Mouse (Mus musculus) heart, embryonic 15.5 days (tissue): Measurements from ENCODE around the gene Limch1. TPM values are rescaled to one million over a fixed set of nuclear protein-coding genes. Genes with fewer than 3 reads are reported as not detected.

Experiments used
- ATAC-seq: fragments of 200-750 bp; cut with Nextera tagmentation; replicated peaks from 2 replicates; pipeline ENCODE4 v1.8.0; 2017; ENCODE audit warnings: low read depth, moderate TSS enrichment; ENCODE audit not compliant: insufficient number of reproducible peaks, insufficient read depth, low FRiP score
- H3K27ac ChIP-seq: fragments of 300-500 bp; sonication (generic); 2 replicates; pipeline ENCODE4 v1.5.1; 2015; ENCODE audit warnings: mild to moderate bottlenecking, inconsistent platforms
- H3K27me3 ChIP-seq: fragments of 300-500 bp; sonication (generic); 2 replicates; pipeline ENCODE4 v1.6.1; 2015; ENCODE audit warnings: inconsistent platforms
- H3K36me3 ChIP-seq: fragments of 300-500 bp; sonication (generic); 2 replicates; pipeline ENCODE4 v1.6.1; 2015; ENCODE audit warnings: mild to moderate bottlenecking, inconsistent platforms
- H3K4me1 ChIP-seq: fragments of 300-500 bp; sonication (generic); replicated peaks from 2 replicates; pipeline ENCODE4 v1.6.1; 2015; ENCODE audit warnings: inconsistent platforms
- H3K4me2 ChIP-seq: fragments of 300-500 bp; sonication (generic); 2 replicates; pipeline ENCODE4 v1.6.1; 2015; ENCODE audit warnings: inconsistent platforms, mild to moderate bottlenecking, moderate library complexity
- H3K4me3 ChIP-seq: fragments of 300-500 bp; sonication (generic); 2 replicates; pipeline ENCODE4 v1.5.1; 2015; ENCODE audit warnings: mild to moderate bottlenecking, inconsistent platforms
- H3K9ac ChIP-seq: fragments of 300-500 bp; sonication (generic); 2 replicates; pipeline ENCODE4 v1.6.1; 2015; ENCODE audit warnings: mild to moderate bottlenecking, inconsistent platforms
- H3K9me3 ChIP-seq: fragments of 300-500 bp; sonication (generic); replicated peaks from 2 replicates; pipeline ENCODE4 v1.6.1; 2016; ENCODE audit warnings: inconsistent platforms
- WGBS: fragments of 180-500 bp; shearing (Covaris S2); methylation state at CpG from one replicate; pipeline ENCODE4 v1.1.7; 2015; ENCODE audit warnings: mixed read lengths; 5-methylcytosine and 5-hydroxymethylcytosine counted together
- polyA plus RNA-seq: library from polyadenylated mRNA; unstranded; fragments of >200 nt; fragmentation: Nextera tagmentation; extraction: Ambion mirVana; gene quantifications from 2 replicates; pipeline ENCODE4 v1.2.1, GENCODE M21; 2015

Limch1 gene
- polyA plus RNA-seq, 1 experiment from 2014 or later: 26.4 TPM

GRCm38 (mm10) chr5:66786621-66787061, 41.0 kb downstream of the Limch1 start:
- no peak for ATAC-seq
- no peaks in the 10 kb centered on the region for H3K36me3 ChIP-seq
- no peak overlapping the region for H3K4me2 ChIP-seq
- 64% methylated on average over 8 of the region's 8 CpGs for WGBS
- no peak overlapping the region for H3K9ac ChIP-seq
- no peaks in the 10 kb centered on the region for H3K9me3 ChIP-seq
- no peaks in the 10 kb centered on the region for H3K27me3 ChIP-seq
- H3K27ac ChIP-seq: no peak overlapping the region
- no peak overlapping the region for H3K4me3 ChIP-seq
- H3K4me1 ChIP-seq: no peaks in the 10 kb centered on the region; the same call in 1 of the 2 replicates

GRCm38 (mm10) chr5:66789041-66789440, 43.4 kb downstream of the Limch1 start:
- no peak for ATAC-seq
- H3K9me3 ChIP-seq: no peaks in the 10 kb centered on the region
- no peak overlapping the region for H3K4me3 ChIP-seq
- H3K27ac ChIP-seq: no peak overlapping the region
- H3K9ac ChIP-seq: no peak overlapping the region
- H3K27me3 ChIP-seq: no peaks in the 10 kb centered on the region
- no peak overlapping the region for H3K4me2 ChIP-seq
- H3K4me1 ChIP-seq: no peaks in the 10 kb centered on the region; the same call in 1 of the 2 replicates
- H3K36me3 ChIP-seq: no peaks in the 10 kb centered on the region
- WGBS: 85% methylated on average over 3 of the region's 3 CpGs

- Histone ChIP-seq H3K27me3 (no peaks in the 10 kb centered on the region), H3K4me1 (no peaks in the 10 kb centered on the region), H3K27ac (no peak overlapping the region), H3K4me3 (no peak overlapping the region), H3K36me3 (no peaks in the 10 kb centered on the region), H3K9me3 (no peaks in the 10 kb centered on the region), H3K4me2 (no peak overlapping the region), H3K9ac (no peak overlapping the region)
- 61% methylated on average over 6 of the region's 6 CpGs for WGBS
- ATAC-seq: no peak
Measured at GRCm38 (mm10) chr5:66791161-66791560, 45.5 kb downstream of the Limch1 start.

GRCm38 (mm10) chr5:66793251-66793650, 47.6 kb downstream of the Limch1 start:
- WGBS: 93% methylated on average over 3 of the region's 3 CpGs
- Histone ChIP-seq H3K27ac (no peak overlapping the region), H3K4me2 (no peak overlapping the region), H3K36me3 (no peaks in the 10 kb centered on the region), H3K27me3 (no peaks in the 10 kb centered on the region), H3K9me3 (no peaks in the 10 kb centered on the region), H3K4me1 (peaks cover 8% of the 10 kb centered on the region; the same call in 1 of the 2 replicates), H3K4me3 (no peak overlapping the region), H3K9ac (no peak overlapping the region)
- ATAC-seq: no peak

GRCm38 (mm10) chr5:66797326-66797725, 51.7 kb downstream of the Limch1 start:
- H3K9me3 ChIP-seq: no peaks in the 10 kb centered on the region
- ATAC-seq: no peak
- H3K4me1 ChIP-seq: peaks cover 26% of the 10 kb centered on the region
- no peak overlapping the region for H3K27ac ChIP-seq
- H3K4me2 ChIP-seq: no peak overlapping the region
- no peaks in the 10 kb centered on the region for H3K27me3 ChIP-seq
- H3K4me3 ChIP-seq: no peak overlapping the region
- WGBS: 58% methylated on average over 6 of the region's 6 CpGs
- no peaks in the 10 kb centered on the region for H3K36me3 ChIP-seq
- no peak overlapping the region for H3K9ac ChIP-seq

GRCm38 (mm10) chr5:66798135-66798534, 52.5 kb downstream of the Limch1 start:
- no peak overlapping the region for H3K9ac ChIP-seq
- H3K27ac ChIP-seq: peak overlapping the region; percentile 7; the same call in 1 of the 2 replicates
- H3K36me3 ChIP-seq: no peaks in the 10 kb centered on the region
- no peak overlapping the region for H3K4me3 ChIP-seq
- peaks cover 26% of the 10 kb centered on the region for H3K4me1 ChIP-seq
- no peaks in the 10 kb centered on the region for H3K9me3 ChIP-seq
- ATAC-seq: no peak
- H3K4me2 ChIP-seq: no peak overlapping the region
- WGBS: 61% methylated on average over 3 of the region's 3 CpGs
- no peaks in the 10 kb centered on the region for H3K27me3 ChIP-seq

- Histone ChIP-seq H3K4me3 (no peak overlapping the region), H3K27ac (no peak overlapping the region), H3K36me3 (no peaks in the 10 kb centered on the region), H3K9me3 (no peaks in the 10 kb centered on the region), H3K4me1 (peaks cover 26% of the 10 kb centered on the region), H3K4me2 (no peak overlapping the region), H3K9ac (no peak overlapping the region), H3K27me3 (no peaks in the 10 kb centered on the region)
- no peak; the same call in 1 of the 2 replicates for ATAC-seq
- 37% methylated on average over 8 of the region's 8 CpGs for WGBS
Measured at GRCm38 (mm10) chr5:66798591-66799003, 53.0 kb downstream of the Limch1 start.

- H3K4me1 ChIP-seq: peaks cover 26% of the 10 kb centered on the region
- no peak overlapping the region for H3K4me3 ChIP-seq
- no peaks in the 10 kb centered on the region for H3K27me3 ChIP-seq
- no peak overlapping the region for H3K9ac ChIP-seq
- H3K9me3 ChIP-seq: no peaks in the 10 kb centered on the region
- H3K27ac ChIP-seq: 0 out of 2 replicates have a peak overlapping the region, but pooled peaks have one; percentile 27
- ATAC-seq: 0 out of 2 replicates have a peak, but pooled peaks have one; percentile 41
- H3K36me3 ChIP-seq: no peaks in the 10 kb centered on the region
- H3K4me2 ChIP-seq: peak overlapping the region; percentile 29; the same call in 1 of the 2 replicates
- 22% methylated on average over 9 of the region's 9 CpGs for WGBS
Measured at GRCm38 (mm10) chr5:66800243-66800642, 54.6 kb downstream of the Limch1 start.

GRCm38 (mm10) chr5:66800977-66801376, 55.4 kb downstream of the Limch1 start:
- Histone ChIP-seq H3K4me3 (no peak overlapping the region), H3K9ac (no peak overlapping the region), H3K36me3 (no peaks in the 10 kb centered on the region), H3K9me3 (no peaks in the 10 kb centered on the region), H3K27ac (no peak overlapping the region), H3K4me2 (no peak overlapping the region), H3K27me3 (no peaks in the 10 kb centered on the region), H3K4me1 (peaks cover 26% of the 10 kb centered on the region)
- WGBS: 75% methylated on average over 6 of the region's 6 CpGs
- ATAC-seq: no peak

- peaks cover 26% of the 10 kb centered on the region for H3K4me1 ChIP-seq
- no peak overlapping the region for H3K4me2 ChIP-seq
- H3K9ac ChIP-seq: no peak overlapping the region
- no peaks in the 10 kb centered on the region for H3K9me3 ChIP-seq
- H3K4me3 ChIP-seq: no peak overlapping the region
- H3K27me3 ChIP-seq: no peaks in the 10 kb centered on the region
- ATAC-seq: no peak
- 58% methylated on average over 10 of the region's 10 CpGs for WGBS
- no peaks in the 10 kb centered on the region for H3K36me3 ChIP-seq
- no peak overlapping the region for H3K27ac ChIP-seq
Measured at GRCm38 (mm10) chr5:66802196-66802595, 56.6 kb downstream of the Limch1 start.

GRCm38 (mm10) chr5:66806335-66806734, 60.7 kb downstream of the Limch1 start:
- 83% methylated on average over 7 of the region's 7 CpGs for whole genome bisulfite sequencing
- no peak for ATAC-seq
- no peak overlapping the region for H3K9ac ChIP-seq
- H3K36me3 ChIP-seq: no peaks in the 10 kb centered on the region
- H3K9me3 ChIP-seq: no peaks in the 10 kb centered on the region
- H3K4me2 ChIP-seq: no peak overlapping the region
- no peaks in the 10 kb centered on the region; the same call in none of the 2 replicates for H3K4me1 ChIP-seq
- H3K4me3 ChIP-seq: no peak overlapping the region
- H3K27me3 ChIP-seq: no peaks in the 10 kb centered on the region
- H3K27ac ChIP-seq: no peak overlapping the region

- no peaks in the 10 kb centered on the region for H3K36me3 ChIP-seq
- no peak overlapping the region for H3K9ac ChIP-seq
- H3K4me2 ChIP-seq: no peak overlapping the region
- no peak overlapping the region for H3K27ac ChIP-seq
- no peaks in the 10 kb centered on the region for H3K4me1 ChIP-seq
- ATAC-seq: no peak
- H3K27me3 ChIP-seq: no peaks in the 10 kb centered on the region
- H3K4me3 ChIP-seq: no peak overlapping the region
- no peaks in the 10 kb centered on the region for H3K9me3 ChIP-seq
- 91% methylated on average over 6 of the region's 6 CpGs for WGBS
Measured at GRCm38 (mm10) chr5:66807737-66808136, 62.1 kb downstream of the Limch1 start.
